In genomic region chr7:35042209-35042554, GRCm38 (mm10) we compare ENCODE assay signal across 19 mouse cellular contexts. TPM values are rescaled to one million over a fixed set of nuclear protein-coding genes. Genes with fewer than 3 reads are reported as not detected.
DNase-seq lines count a peak whose midpoint lies in the region; TF ChIP-seq lines count a peak whose summit lies in the region.
"Had no signal": no experiment of that assay in that cellular context is flagged by ENCODE, and none has a peak within 500 bp of the region (broad histone marks: within the 10 kb centered on the region; RNA-seq: fewer than 3 reads in every experiment).

No protein-coding gene starts in this region.

- H3K27ac ChIP-seq in gastrocnemius, adult 2 months = peak overlapping the region; percentile 86
- H3K27ac ChIP-seq in left cerebral cortex, adult 2 months = peak overlapping the region; percentile 63
- H3K27ac ChIP-seq: forebrain, embryonic 15.5 days; hindbrain, embryonic 14.5 days; kidney, postnatal 0 days; midbrain, embryonic 15.5 days had no signal

- no peak overlapping the region for H3K4me3 ChIP-seq in gastrocnemius, adult 2 months
- H3K4me3 ChIP-seq in left cerebral cortex, adult 2 months = no peak overlapping the region
- H3K4me3 ChIP-seq: forebrain, embryonic 15.5 days; heart, embryonic 12.5 days; midbrain, embryonic 15.5 days had no signal

- intact Hi-C loops in gastrocnemius, adult 2 months (cut with DNase I) = no loop called here
- intact Hi-C loops in left cerebral cortex, adult 2 months (cut with DNase I) = no loop called here
- intact Hi-C loops in left cerebral cortex, postnatal 36 days (cut with DNase I) = no loop called here

- no peak for TF ChIP-seq CTCF in gastrocnemius, adult 2 months (IDR thresholded peaks at IDR 0.05)
- TF ChIP-seq CTCF in left cerebral cortex, adult 2 months (IDR thresholded peaks at IDR 0.05) = no peak

- DNase-seq in gastrocnemius, adult 2 months = no peak
- DNase-seq in gastrocnemius, adult 8-10 months (ENCODE audit: low spot score in 2 of 2) = no peak
- DNase-seq in left cerebral cortex, adult 2 months (ENCODE audit: extremely low spot score in 1 of 2, low spot score in 2 of 2) = no peak
- no peak for DNase-seq in left cerebral cortex, postnatal 36 days (ENCODE audit: low spot score in 2 of 2)
- DNase-seq in ovary, postnatal 36 days (ENCODE audit: low spot score) = peak; percentile 1
- DNase-seq in ovary, adult 18-20 months (ENCODE audit: low spot score) = no peak
- no peak for DNase-seq in urinary bladder, postnatal 25 days (ENCODE audit: low spot score)
- no peak for DNase-seq in urinary bladder, postnatal 36 days (ENCODE audit: low spot score in 2 of 2)
- DNase-seq: cerebellum, adult 11-12 months; heart, postnatal 36 days; left cerebral cortex, postnatal 4 days; lung, adult 2 months; right cerebral cortex, adult 18-20 months; thymus, postnatal 25 days had no signal

RNA-seq across cellular contexts. Expression of gene Cebpg, which starts 14.2 kb away (rescaled TPM):
- 10 to 100 TPM; 41.0 to 46.0 TPM for total RNA-seq in gastrocnemius, adult 2 months (2021)
- total RNA-seq in gastrocnemius, adult 8-10 months (2022) = 10 to 100 TPM; 33.0 to 39.8 (median 36.6) TPM
- total RNA-seq in left cerebral cortex, adult 2 months (2021) = 10 to 100 TPM; 34.3 to 38.4 TPM
- total RNA-seq in left cerebral cortex, postnatal 36 days (2021) = 10 to 100 TPM; 35.0 to 37.1 TPM
